Comparison of ENCODE assay signal across 11 mouse cellular contexts in genomic region chr7:125818301-125818712, GRCm38 (mm10).
DNase-seq lines count a peak whose midpoint lies in the region; ATAC-seq and TF ChIP-seq lines count a peak whose summit lies in the region.
"Had no signal": no experiment of that assay in that cellular context is flagged by ENCODE, and none has a peak within 500 bp of the region (broad histone marks: within the 10 kb centered on the region; RNA-seq: fewer than 3 reads in every experiment).

No protein-coding gene starts in this region.

- TF ChIP-seq CTCF in midbrain, postnatal 0 days (IDR thresholded peaks at IDR 0.05), result no peak

- no peak overlapping the region for H3K4me3 ChIP-seq in hindbrain, embryonic 12.5 days
- no peak overlapping the region for H3K4me3 ChIP-seq in hindbrain, embryonic 10.5 days
- no peak overlapping the region for H3K4me3 ChIP-seq in midbrain, postnatal 0 days (ENCODE audit: low read depth, low read length)

- no peaks in the 10 kb centered on the region for H3K27me3 ChIP-seq in hindbrain, embryonic 12.5 days
- no peaks in the 10 kb centered on the region for H3K27me3 ChIP-seq in hindbrain, embryonic 10.5 days (ENCODE audit: insufficient read depth, poor library complexity, severe bottlenecking)
- H3K27me3 ChIP-seq in midbrain, postnatal 0 days (ENCODE audit: insufficient read depth, low read length), result no peaks in the 10 kb centered on the region

- DNase-seq in hindbrain, embryonic 10.5 days (ENCODE audit: low spot score), result no peak
- peak; percentile 93 for DNase-seq in cerebellum, adult 9-11 months
- DNase-seq in kidney, adult 8-10 months, result peak; percentile 59 to 78
- DNase-seq in midbrain, postnatal 0 days (ENCODE audit: low spot score), result peak; percentile 59
- no peak for DNase-seq in heart, postnatal 14 days
- no peak for DNase-seq in left cerebral cortex, adult 9 months (ENCODE audit: low spot score in 2 of 2)
- DNase-seq: adrenal gland, adult 8-10 months; right cerebral cortex, postnatal 4 days had no signal

- ATAC-seq in hindbrain, embryonic 12.5 days (ENCODE audit: low FRiP score), result peak; percentile 48
- no peak for ATAC-seq in midbrain, postnatal 0 days (ENCODE audit: low FRiP score)
- no peak for ATAC-seq in granulocyte monocyte progenitor cell, adult 5-6 weeks (replicated peaks; ENCODE audit: poor library complexity, severe bottlenecking)
- ATAC-seq: lung, postnatal 0 days had no signal

- peaks cover 16% of the 10 kb centered on the region for H3K4me1 ChIP-seq in hindbrain, embryonic 12.5 days
- peaks cover 9% of the 10 kb centered on the region for H3K4me1 ChIP-seq in hindbrain, embryonic 10.5 days (replicated peaks)
- no peaks in the 10 kb centered on the region for H3K4me1 ChIP-seq in midbrain, postnatal 0 days (ENCODE audit: insufficient read depth, low read length)

- H3K27ac ChIP-seq in hindbrain, embryonic 12.5 days, result peak overlapping the region; percentile 55; the same call in 1 of the 2 replicates
- no peak overlapping the region; the same call in 1 of the 2 replicates for H3K27ac ChIP-seq in hindbrain, embryonic 10.5 days
- no peak overlapping the region for H3K27ac ChIP-seq in midbrain, postnatal 0 days (ENCODE audit: low read depth, low read length)

- H3K36me3 ChIP-seq in hindbrain, embryonic 12.5 days, result peaks cover 11% of the 10 kb centered on the region
- H3K36me3 ChIP-seq in hindbrain, embryonic 10.5 days, result peaks cover 17% of the 10 kb centered on the region; the same call in 1 of the 2 replicates
- peaks cover 12% of the 10 kb centered on the region; the same call in 1 of the 2 replicates for H3K36me3 ChIP-seq in midbrain, postnatal 0 days (ENCODE audit: insufficient read depth, low read length)

- H3K9me3 ChIP-seq in hindbrain, embryonic 12.5 days (replicated peaks), result no peaks in the 10 kb centered on the region
- no peaks in the 10 kb centered on the region for H3K9me3 ChIP-seq in hindbrain, embryonic 10.5 days
- H3K9me3 ChIP-seq in midbrain, postnatal 0 days (ENCODE audit: low read length), result no peaks in the 10 kb centered on the region

- intact Hi-C loops in heart, postnatal 14 days (cut with DNase I), result no loop called here

- WGBS in hindbrain, embryonic 12.5 days, result 49% methylated on average over 9 of the region's 9 CpGs
- WGBS in hindbrain, embryonic 10.5 days, result 69% methylated on average over 9 of the region's 9 CpGs
- 55% methylated on average over 9 of the region's 9 CpGs for WGBS in midbrain, postnatal 0 days

- H3K9ac ChIP-seq in hindbrain, embryonic 12.5 days, result no peak overlapping the region; the same call in 1 of the 2 replicates
- no peak overlapping the region for H3K9ac ChIP-seq in midbrain, postnatal 0 days (replicated peaks; ENCODE audit: low read length, poor library complexity, severe bottlenecking)

- no peak overlapping the region for H3K4me2 ChIP-seq in hindbrain, embryonic 12.5 days (replicated peaks)
- no peak overlapping the region for H3K4me2 ChIP-seq in midbrain, postnatal 0 days (ENCODE audit: low read depth, low read length, poor library complexity, severe bottlenecking)

Comparison
In these comparisons a context has a peak if more than half of its experiments do, and no peak if none do; other contexts are left out.
1. DNase-seq: peak in cerebellum, adult 9-11 months (single experiment), kidney, adult 8-10 months (2 of 2) and midbrain, postnatal 0 days (single experiment); none in hindbrain, embryonic 10.5 days (single experiment), heart, postnatal 14 days (0 of 2) and left cerebral cortex, adult 9 months (0 of 2).